Mouse (Mus musculus): ENCODE results near the gene Tmem256. TPM values are rescaled to one million over a fixed set of nuclear protein-coding genes. Genes with fewer than 3 reads are reported as not detected.
A peak's percentile ranks its signal among the peaks of the same experiment; 100 is the strongest.
"Not testable (repeated sequence)": the region's sequence is repeated elsewhere in the genome, so short reads cannot be mapped to it uniquely, and the experiment has no call there.

Tmem256 gene
- total RNA-seq, 2 experiments from 2014 or later, result 151 to 159 TPM

DNA sequence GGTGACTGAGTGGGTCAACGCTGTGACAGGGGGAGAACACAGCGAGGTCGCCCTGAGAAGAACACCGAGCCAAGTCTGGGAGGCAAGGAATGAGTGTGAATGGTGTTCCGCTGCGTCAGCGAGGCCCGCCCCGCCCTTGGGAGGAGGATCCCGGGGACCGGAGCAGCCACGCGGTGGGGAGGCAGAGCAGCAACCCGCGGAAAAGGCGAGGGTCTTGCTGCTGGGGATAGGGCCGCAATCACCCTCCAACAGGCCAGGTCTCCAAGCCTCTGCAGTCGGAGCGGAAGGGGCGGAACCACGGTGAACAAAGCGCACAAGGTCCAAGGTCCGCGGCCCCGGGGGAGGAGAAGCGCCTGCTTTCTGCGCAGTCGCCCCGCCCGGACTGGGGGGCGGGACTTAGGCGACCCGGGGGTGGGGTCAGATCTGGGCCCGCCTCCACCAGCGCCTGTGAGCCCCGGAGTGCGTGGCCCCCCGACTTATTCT, 7.9 kb downstream of the Tmem256 start, which contains the start of gene Plscr3:
Plscr3 (plus strand) TSS at position 179 of the 483 bp plus-strand sequence.
- DNase-seq (ENCODE audit: extremely low spot score in 1 of 2, low spot score in 2 of 2), result peak; percentile 76 to 94

DNA sequence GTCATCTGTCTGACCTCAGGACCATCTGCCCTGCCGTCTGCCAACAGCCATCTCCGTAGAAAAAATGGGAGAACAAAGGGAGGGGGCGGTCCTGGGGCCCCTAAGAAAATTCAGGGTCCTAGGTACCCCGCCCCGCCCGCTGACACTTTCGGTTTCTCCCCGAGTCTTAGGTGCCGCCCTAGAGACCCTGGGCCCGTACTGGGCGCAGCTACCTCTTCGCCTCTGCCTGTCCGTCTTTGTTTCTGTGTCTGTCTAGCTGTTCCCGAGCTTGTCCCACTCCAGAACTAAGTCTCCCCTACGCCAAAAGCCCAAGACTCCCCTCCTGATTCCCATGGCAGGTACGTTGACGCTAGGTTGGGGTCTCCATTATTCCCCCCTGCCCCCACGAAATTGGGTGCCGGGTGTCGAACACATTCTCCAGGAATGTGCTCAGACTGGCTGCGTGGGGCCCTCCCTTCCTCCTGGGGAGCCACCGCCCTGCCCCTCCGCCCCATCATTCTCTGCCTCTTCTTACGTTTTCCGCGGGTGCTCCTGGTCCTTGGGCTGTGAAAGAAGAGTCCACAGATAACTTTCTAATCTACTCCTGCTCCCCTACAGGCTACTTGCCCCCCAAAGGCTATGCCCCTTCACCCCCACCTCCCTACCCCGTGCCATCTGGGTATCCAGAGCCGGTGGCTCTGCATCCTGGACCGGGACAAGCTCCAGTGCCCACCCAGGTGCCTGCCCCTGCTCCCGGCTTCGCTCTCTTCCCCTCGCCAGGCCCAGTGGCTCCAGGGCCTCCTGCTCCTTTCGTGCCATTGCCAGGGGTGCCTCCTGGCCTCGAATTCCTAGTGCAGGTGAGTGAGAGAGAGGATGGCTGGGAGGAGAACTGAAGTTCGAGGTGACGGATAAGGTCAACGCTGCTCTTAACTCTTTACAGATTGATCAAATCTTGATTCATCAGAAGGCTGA, 8.7 kb downstream of the Tmem256 start:
- intact Hi-C loops (cut with DNase I), result no loop called here
- DNase-seq (ENCODE audit: extremely low spot score in 1 of 2, low spot score in 2 of 2), result no peak

More for the DNA sequence above, 7.9 kb downstream of the Tmem256 start, which contains the start of gene Plscr3:
- intact Hi-C loops (cut with DNase I), result no loop called here

- no peak for DNase-seq (ENCODE audit: extremely low spot score in 1 of 2, low spot score in 2 of 2)
- intact Hi-C loops (cut with DNase I), result no loop called here
Observed at GRCm38 (mm10) chr11:69848021-69848420, 9.7 kb downstream of the Tmem256 start.

GRCm38 (mm10) chr11:69849128-69849527, 10.8 kb downstream of the Tmem256 start:
- no peak for DNase-seq (ENCODE audit: extremely low spot score in 1 of 2, low spot score in 2 of 2)
- intact Hi-C loops (cut with DNase I), result no loop called here

- intact Hi-C loops (cut with DNase I), result no loop called here
Observed at GRCm38 (mm10) chr11:69849884-69850283, 11.6 kb downstream of the Tmem256 start.

GRCm38 (mm10) chr11:69850754-69851153, 12.4 kb downstream of the Tmem256 start:
- intact Hi-C loops (cut with DNase I), result no loop called here
- no peak for DNase-seq (ENCODE audit: extremely low spot score in 1 of 2, low spot score in 2 of 2)

More at GRCm38 (mm10) chr11:69849884-69850283, 11.6 kb downstream of the Tmem256 start:
- no peak for DNase-seq (ENCODE audit: extremely low spot score in 1 of 2, low spot score in 2 of 2)

DNA sequence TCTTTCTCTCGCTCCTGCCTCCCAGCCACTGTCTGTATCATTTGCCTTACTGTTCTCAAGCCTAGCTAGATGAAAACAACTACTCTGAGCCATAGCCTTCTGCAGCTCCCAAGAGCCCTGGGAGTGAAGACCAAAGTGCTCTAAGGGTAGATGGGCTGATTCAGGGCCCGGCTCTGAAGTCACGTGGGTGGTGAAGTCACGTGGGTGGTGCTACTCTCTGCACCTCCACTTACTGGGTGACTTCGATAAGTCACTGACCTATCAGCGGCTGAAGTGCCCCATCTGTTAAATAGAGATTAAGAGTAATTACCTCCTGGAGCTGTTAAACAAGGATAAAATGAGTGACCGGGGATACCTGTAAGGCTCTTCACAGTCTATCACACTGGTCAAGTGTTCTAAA, 15.7 kb downstream of the Tmem256 start:
- intact Hi-C loops (cut with DNase I), result no loop called here
- no peak for DNase-seq (ENCODE audit: extremely low spot score in 1 of 2, low spot score in 2 of 2)

- intact Hi-C loops (cut with DNase I), result no loop called here
- DNase-seq (ENCODE audit: extremely low spot score in 1 of 2, low spot score in 2 of 2), result no peak
Observed at GRCm38 (mm10) chr11:69854680-69855079, 16.4 kb downstream of the Tmem256 start.

DNA sequence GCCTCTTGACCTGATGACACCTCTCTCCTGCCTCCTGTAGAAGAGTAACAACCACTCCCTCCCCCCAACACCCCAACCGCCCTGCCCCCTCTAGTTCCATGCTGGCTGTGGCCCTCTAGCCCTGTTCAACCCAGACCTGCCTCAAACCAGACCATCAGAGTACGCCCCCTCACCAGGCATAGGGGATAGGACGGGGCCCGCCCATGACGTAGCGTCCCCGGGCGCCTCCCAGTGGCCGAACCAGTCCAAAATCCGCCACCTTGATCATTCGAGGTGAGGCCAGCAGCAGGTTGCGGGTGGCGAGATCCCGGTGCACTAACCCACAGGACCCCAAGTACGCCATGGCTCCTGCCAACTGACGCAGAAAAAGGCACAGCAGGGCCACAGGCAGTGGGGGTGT, 17.0 kb downstream of the Tmem256 start:
- intact Hi-C loops (cut with DNase I), result no loop called here
- DNase-seq (ENCODE audit: extremely low spot score in 1 of 2, low spot score in 2 of 2), result peak in 1 of 2 experiments; percentile 62

DNA sequence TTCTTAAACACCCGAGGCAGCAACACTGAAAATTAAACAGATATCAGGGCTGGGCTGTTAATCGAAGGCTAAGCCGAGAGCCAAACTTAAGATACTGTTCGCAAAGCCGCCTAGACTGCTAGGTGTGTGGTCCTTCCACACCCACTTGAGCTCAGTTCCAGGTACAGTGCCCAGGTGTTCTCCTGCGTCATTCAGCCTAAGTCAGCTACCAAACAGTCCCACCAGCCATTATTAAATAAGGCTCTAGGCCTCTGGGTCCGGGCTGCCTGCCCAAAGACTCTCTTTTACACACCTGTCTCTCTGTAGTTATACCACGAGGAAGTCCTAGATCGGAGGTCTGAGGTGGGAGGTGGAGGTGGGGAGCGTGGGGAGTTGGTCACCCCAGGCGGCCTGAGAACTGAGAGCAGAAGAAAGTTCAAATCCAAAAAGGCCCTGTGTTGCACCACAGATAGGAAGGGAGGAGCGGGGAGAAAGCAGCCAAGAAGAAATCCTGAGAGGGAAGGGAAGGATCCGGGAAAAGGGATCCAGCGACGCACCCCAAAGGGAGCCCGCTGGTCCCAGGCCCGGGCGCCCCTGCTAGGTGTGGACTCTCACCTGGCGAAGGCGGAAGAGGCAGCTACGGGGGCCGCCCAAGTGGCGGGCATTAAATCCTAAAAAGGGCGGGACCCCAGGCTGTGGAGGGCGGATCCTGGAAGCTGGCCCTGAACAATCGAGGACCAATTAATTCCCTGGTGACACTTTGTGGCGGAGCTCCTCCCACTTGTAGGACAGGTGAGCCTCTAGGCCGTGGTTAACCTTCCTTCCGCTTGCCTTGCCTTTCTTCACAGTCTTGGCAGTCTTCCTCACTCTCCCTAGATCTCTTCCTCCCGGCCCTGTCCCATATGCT, 20.0 kb downstream of the Tmem256 start, which contains the start of gene Tnk1:
Tnk1 (minus strand) TSS at position 618 of the 886 bp plus-strand sequence.
- intact Hi-C loops (cut with DNase I), result no loop called here
- no peak for DNase-seq (ENCODE audit: extremely low spot score in 1 of 2, low spot score in 2 of 2)

DNA sequence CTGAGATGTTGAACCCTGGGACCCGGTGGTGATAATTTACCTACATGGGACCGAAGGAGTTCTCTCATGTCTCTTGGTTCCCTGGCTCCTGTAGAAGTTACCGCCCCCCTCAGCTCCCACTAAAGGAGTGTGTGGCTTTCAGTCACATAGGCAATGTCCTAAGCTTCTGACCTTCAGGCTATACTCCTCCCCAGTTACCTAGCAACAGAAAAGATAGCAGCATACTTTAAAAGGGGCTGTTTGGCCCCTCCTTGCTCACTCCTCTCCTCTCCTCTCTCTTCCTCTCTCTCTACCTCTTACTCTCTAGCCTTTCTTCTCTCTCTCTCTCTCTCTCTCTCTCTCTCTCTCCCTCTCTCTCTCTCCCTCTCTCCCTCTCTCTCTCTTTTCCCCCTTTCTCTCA, 25.4 kb downstream of the Tmem256 start:
- DNase-seq (ENCODE audit: extremely low spot score in 1 of 2, low spot score in 2 of 2); intact Hi-C loops (cut with DNase I): not testable (repeated sequence)

DNA sequence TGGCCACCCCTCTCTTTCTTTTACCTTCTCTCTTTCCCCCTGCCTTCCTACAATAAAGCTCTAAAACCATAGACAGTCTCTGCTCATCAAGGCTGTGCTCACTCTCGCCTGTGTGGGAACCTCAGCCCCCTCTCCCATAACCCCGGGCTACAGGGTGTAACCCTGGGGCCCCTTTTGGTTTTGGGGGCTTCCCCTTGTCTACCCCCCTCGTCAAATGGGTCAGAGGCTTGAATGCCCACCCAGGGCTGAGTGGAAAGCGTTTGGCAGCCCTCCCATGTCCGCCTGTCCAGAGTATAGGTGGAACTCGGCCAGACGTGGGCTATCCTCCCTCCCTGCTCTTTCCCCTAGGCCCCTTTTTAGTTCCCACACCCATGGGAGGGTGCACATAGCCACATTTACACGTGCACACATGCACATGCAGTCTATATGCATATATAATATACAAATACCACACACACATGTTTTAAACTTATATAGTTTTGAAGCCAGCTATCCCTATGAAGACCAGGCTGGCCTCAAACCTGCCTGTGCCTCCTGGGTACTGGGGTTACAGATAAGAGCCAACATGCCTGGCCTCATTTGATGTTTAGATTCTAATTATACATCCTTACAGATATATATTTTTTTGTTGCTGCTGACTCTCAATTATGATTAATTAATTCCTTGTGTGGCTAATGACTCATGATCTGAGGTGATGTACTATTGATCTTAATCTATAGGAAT, 26.0 kb downstream of the Tmem256 start:
- no peak for DNase-seq (ENCODE audit: extremely low spot score in 1 of 2, low spot score in 2 of 2)
- intact Hi-C loops (cut with DNase I), result no loop called here

GRCm38 (mm10) chr11:69865561-69865960, 27.2 kb downstream of the Tmem256 start:
- no peak for DNase-seq (ENCODE audit: extremely low spot score in 1 of 2, low spot score in 2 of 2)
- intact Hi-C loops (cut with DNase I), result no loop called here

DNA sequence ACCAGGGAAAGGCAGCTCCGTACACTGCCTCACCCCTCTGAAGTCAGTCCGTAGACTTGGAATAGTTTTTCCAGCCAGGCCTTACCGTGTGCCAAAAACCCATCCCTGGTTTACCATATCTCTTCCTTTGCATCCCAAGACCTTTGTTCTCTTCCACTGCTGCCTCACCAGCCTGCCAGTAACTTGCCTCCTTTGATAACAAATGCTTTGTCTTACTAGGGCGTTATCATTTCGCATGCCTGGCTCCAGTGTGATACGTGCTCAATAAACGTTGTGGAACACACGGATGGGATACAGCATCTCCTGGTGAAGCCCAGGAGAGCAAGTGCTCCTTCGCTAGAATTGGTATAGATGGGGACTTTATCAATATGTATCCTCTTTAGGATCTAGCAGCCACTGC, 29.0 kb downstream of the Tmem256 start:
- intact Hi-C loops (cut with DNase I), result no loop called here

DNA sequence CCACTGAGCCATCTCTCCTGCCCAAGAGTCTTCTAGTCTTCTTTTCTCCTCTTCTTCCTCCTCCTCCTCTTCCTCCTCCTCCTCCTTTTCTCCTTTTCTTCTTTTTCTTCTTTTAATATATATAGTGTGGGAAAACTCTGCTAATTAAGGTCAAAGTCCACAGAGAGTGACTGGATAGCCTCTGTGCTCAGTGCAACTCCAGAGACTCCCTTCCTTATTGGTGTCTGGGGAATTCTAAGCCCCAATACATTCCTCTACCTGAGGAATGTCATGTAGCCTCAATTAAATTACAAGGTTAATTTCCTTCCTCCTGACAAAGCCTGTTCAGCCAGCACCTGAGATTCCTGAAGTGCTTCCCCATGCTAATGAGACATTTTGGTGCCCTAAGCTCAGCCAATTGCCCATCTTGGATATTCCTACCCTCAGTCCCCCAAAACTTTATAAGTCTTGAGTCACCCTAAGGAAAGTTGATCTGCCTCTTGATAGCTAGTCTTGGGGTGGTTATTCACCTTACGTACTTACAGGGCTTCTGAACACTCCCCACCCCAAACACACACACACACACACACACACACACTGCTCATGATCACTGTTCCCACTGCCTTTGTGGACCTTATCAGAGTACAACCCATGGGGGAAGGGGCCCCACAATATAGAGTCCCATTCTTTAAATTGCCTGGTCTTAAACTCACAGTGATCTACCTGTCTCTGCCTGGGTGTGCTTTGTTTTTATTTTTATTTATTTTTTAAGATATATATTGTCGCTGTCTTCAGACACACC, 32.2 kb downstream of the Tmem256 start:
- intact Hi-C loops (cut with DNase I), result no loop called here
- DNase-seq (ENCODE audit: extremely low spot score in 1 of 2, low spot score in 2 of 2), result no peak

More for the DNA sequence above, 29.0 kb downstream of the Tmem256 start:
- no peak for DNase-seq (ENCODE audit: extremely low spot score in 1 of 2, low spot score in 2 of 2)

- intact Hi-C loops (cut with DNase I), result no loop called here
- DNase-seq (ENCODE audit: extremely low spot score in 1 of 2, low spot score in 2 of 2), result no peak
Observed at GRCm38 (mm10) chr11:69871822-69872221, 33.5 kb downstream of the Tmem256 start.

DNA sequence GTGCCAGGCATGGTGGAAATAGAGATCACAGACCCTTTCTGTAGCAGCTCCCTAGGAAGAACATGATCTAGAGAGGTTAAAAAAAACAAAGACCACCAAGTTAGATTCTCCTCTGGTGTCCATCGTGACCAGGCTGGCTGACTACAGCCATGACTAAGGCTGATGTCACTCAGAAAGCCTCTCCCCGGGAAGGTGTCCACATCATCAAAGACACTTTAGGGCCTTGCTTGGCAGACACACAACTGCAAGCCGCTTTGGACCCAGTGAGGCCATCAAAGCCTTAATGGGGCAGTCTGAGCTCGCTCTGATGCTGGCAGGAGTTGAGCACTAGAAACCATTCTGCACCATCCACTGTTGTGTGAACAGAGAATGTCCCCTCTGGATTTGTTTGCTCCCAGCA, 34.1 kb downstream of the Tmem256 start:
- no peak for DNase-seq (ENCODE audit: extremely low spot score in 1 of 2, low spot score in 2 of 2)
- intact Hi-C loops (cut with DNase I), result no loop called here

DNA sequence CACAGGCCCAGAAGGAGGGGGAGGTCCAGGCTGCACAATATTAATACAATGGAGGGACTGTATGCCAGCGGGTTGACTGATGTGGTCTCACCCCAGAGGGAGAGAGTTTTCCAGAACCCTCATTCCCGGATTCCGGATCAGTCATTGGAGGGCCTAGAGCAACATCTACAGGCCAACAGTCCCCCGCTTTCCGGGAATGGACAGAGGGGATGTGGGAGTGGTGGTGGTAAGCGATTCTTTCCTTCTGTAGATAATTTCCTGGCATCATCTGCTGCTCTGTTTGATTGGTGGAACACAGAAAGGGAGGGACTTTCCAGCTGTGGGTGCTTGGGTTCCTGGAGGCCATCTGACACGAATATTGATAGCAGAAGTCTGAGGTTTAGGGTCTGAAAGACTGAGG, 37.9 kb downstream of the Tmem256 start:
- no peak for DNase-seq (ENCODE audit: extremely low spot score in 1 of 2, low spot score in 2 of 2)
- intact Hi-C loops (cut with DNase I), result loop anchor here (5.0 kb wide), 1 partner anchor 74 kb away; the partner anchor contains the start of gene Fgf11

Data from left cerebral cortex, postnatal 10 days (tissue).